Mouse (Mus musculus) neural tube, embryonic 14.5 days (tissue): ENCODE measurements at regions not wholly inside any gene's neighbourhood (a gene's known extent, or its start where the extent isn't known, plus 50 kb on each side); places are given as distances from the start of the nearest gene placed in this dataset.

Experiments
- ATAC-seq: fragments of 200-750 bp; cut with Nextera tagmentation; 2 replicates; pipeline ENCODE4 v1.8.0; 2017; ENCODE audit warnings: low read depth, mild to moderate bottlenecking, moderate TSS enrichment, moderate library complexity
- H3K27ac ChIP-seq: fragments of 300-500 bp; sonication (generic); 2 replicates; pipeline ENCODE4 v1.5.1; 2014; ENCODE audit warnings: low read depth, mild to moderate bottlenecking, control low read depth, low read length, moderate library complexity, mixed read lengths
- H3K27me3 ChIP-seq: fragments of 300-500 bp; sonication (generic); 2 replicates; pipeline ENCODE4 v1.6.1; 2014; ENCODE audit warnings: low read length; ENCODE audit not compliant: control insufficient read depth, insufficient read depth
- H3K36me3 ChIP-seq: fragments of 300-500 bp; sonication (generic); 2 replicates; pipeline ENCODE4 v1.6.1; 2014; ENCODE audit warnings: low read length, mixed read lengths; ENCODE audit not compliant: control insufficient read depth, insufficient read depth
- H3K4me1 ChIP-seq: fragments of 300-500 bp; sonication (generic); 2 replicates; pipeline ENCODE4 v1.6.1; 2014; ENCODE audit warnings: low read length; ENCODE audit not compliant: control insufficient read depth, insufficient read depth
- H3K4me2 ChIP-seq: fragments of 300-500 bp; sonication (generic); 2 replicates; pipeline ENCODE4 v1.6.1; 2014; ENCODE audit warnings: mild to moderate bottlenecking, low read depth, low read length, control low read depth
- H3K4me3 ChIP-seq: fragments of 300-500 bp; sonication (generic); 2 replicates; pipeline ENCODE4 v1.5.1; 2014; ENCODE audit warnings: low read depth, low read length, control low read depth, mixed read lengths
- H3K9ac ChIP-seq: fragments of 300-500 bp; sonication (generic); replicated peaks from 2 replicates; pipeline ENCODE4 v1.6.1; 2014; ENCODE audit warnings: low read depth, mild to moderate bottlenecking, control low read depth, low read length, mixed read lengths
- H3K9me3 ChIP-seq: fragments of 300-500 bp; sonication (generic); 2 replicates; pipeline ENCODE4 v1.6.1; 2016; ENCODE audit warnings: low read length; ENCODE audit not compliant: control insufficient read depth
- WGBS: fragments of 180-500 bp; shearing (Covaris S2); extraction: QIAGEN DNeasy Blood & Tissue Kit; methylation state at CpG from one replicate; pipeline ENCODE4 v1.1.7; 2014; 5-methylcytosine and 5-hydroxymethylcytosine counted together

GRCm38 (mm10) chr1:59403831-59404547 lies 78.2 kb upstream of the Fzd7 start:
- no peaks in the 10 kb centered on the region for H3K27me3 ChIP-seq
- H3K4me2 ChIP-seq, result no peak overlapping the region
- no peaks in the 10 kb centered on the region for H3K4me1 ChIP-seq
- ATAC-seq, result no peak
- H3K27ac ChIP-seq, result no peak overlapping the region
- WGBS, result 89% methylated on average over 9 of the region's 9 CpGs
- H3K9me3 ChIP-seq, result no peaks in the 10 kb centered on the region
- no peaks in the 10 kb centered on the region for H3K36me3 ChIP-seq
- no peak overlapping the region for H3K9ac ChIP-seq
- H3K4me3 ChIP-seq, result no peak overlapping the region

- no peak for ATAC-seq
- no peak overlapping the region for H3K9ac ChIP-seq
These were observed 76.9 kb upstream of the Fzd7 start for GRCm38 (mm10) chr1:59405370-59405769.

GRCm38 (mm10) chr1:59406741-59407306 lies 75.4 kb upstream of the Fzd7 start:
- no peaks in the 10 kb centered on the region for H3K9me3 ChIP-seq
- no peaks in the 10 kb centered on the region for H3K27me3 ChIP-seq
- WGBS, result 13% methylated on average over 6 of the region's 6 CpGs
- H3K4me2 ChIP-seq, result no peak overlapping the region
- H3K4me1 ChIP-seq, result no peaks in the 10 kb centered on the region
- no peak overlapping the region for H3K4me3 ChIP-seq
- no peak overlapping the region for H3K9ac ChIP-seq
- no peaks in the 10 kb centered on the region for H3K36me3 ChIP-seq
- no peak for ATAC-seq
- no peak overlapping the region for H3K27ac ChIP-seq

More at GRCm38 (mm10) chr1:59405370-59405769, 76.9 kb upstream of the Fzd7 start:
- H3K27me3 ChIP-seq, result no peaks in the 10 kb centered on the region
- no peak overlapping the region for H3K27ac ChIP-seq
- WGBS, result 81% methylated on average over 8 of the region's 8 CpGs
- H3K4me1 ChIP-seq, result no peaks in the 10 kb centered on the region
- no peak overlapping the region for H3K4me3 ChIP-seq
- H3K36me3 ChIP-seq, result no peaks in the 10 kb centered on the region
- no peak overlapping the region for H3K4me2 ChIP-seq
- H3K9me3 ChIP-seq, result no peaks in the 10 kb centered on the region

- WGBS, result 38% methylated on average over 8 of the region's 8 CpGs
These were observed 72.6 kb upstream of the Fzd7 start for GRCm38 (mm10) chr1:59409585-59410160.

GRCm38 (mm10) chr1:59413264-59413663 lies 69.0 kb upstream of the Fzd7 start:
- H3K36me3 ChIP-seq, result no peaks in the 10 kb centered on the region
- WGBS, result 93% methylated on average over 8 of the region's 8 CpGs
- H3K27me3 ChIP-seq, result no peaks in the 10 kb centered on the region
- H3K4me2 ChIP-seq, result no peak overlapping the region
- no peak overlapping the region for H3K9ac ChIP-seq
- H3K4me1 ChIP-seq, result 0 out of 2 replicates have a peak, but pooled peaks cover 4% of the 10 kb centered on the region
- ATAC-seq, result no peak
- H3K27ac ChIP-seq, result no peak overlapping the region
- no peak overlapping the region for H3K4me3 ChIP-seq
- no peaks in the 10 kb centered on the region for H3K9me3 ChIP-seq

More at GRCm38 (mm10) chr1:59409585-59410160, 72.6 kb upstream of the Fzd7 start:
- H3K4me1 ChIP-seq, result 0 out of 2 replicates have a peak, but pooled peaks cover 4% of the 10 kb centered on the region
- H3K9me3 ChIP-seq, result no peaks in the 10 kb centered on the region
- H3K9ac ChIP-seq, result no peak overlapping the region
- H3K27ac ChIP-seq, result no peak overlapping the region
- no peak overlapping the region for H3K4me3 ChIP-seq
- H3K27me3 ChIP-seq, result no peaks in the 10 kb centered on the region
- H3K4me2 ChIP-seq, result no peak overlapping the region
- no peaks in the 10 kb centered on the region for H3K36me3 ChIP-seq
- ATAC-seq, result no peak

GRCm38 (mm10) chr1:59414401-59415210 lies 67.6 kb upstream of the Fzd7 start:
- H3K36me3 ChIP-seq, result no peaks in the 10 kb centered on the region
- 15% methylated on average over 13 of the region's 13 CpGs for WGBS
- no peak overlapping the region for H3K4me2 ChIP-seq
- peak overlapping the region; percentile 64; the same call in 1 of the 2 replicates for H3K27ac ChIP-seq
- ATAC-seq, result peak; percentile 87
- no peaks in the 10 kb centered on the region for H3K9me3 ChIP-seq
- no peak overlapping the region for H3K4me3 ChIP-seq
- H3K27me3 ChIP-seq, result no peaks in the 10 kb centered on the region
- H3K4me1 ChIP-seq, result 0 out of 2 replicates have a peak, but pooled peaks cover 4% of the 10 kb centered on the region
- H3K9ac ChIP-seq, result no peak overlapping the region

- Histone ChIP-seq H3K27me3 (no peaks in the 10 kb centered on the region), H3K36me3 (no peaks in the 10 kb centered on the region), H3K27ac (no peak overlapping the region), H3K4me1 (0 out of 2 replicates have a peak, but pooled peaks cover 4% of the 10 kb centered on the region), H3K9me3 (no peaks in the 10 kb centered on the region), H3K4me3 (no peak overlapping the region), H3K4me2 (no peak overlapping the region), H3K9ac (no peak overlapping the region)
- whole genome bisulfite sequencing, result 56% methylated on average over 11 of the region's 11 CpGs
- no peak for ATAC-seq
These were observed 66.4 kb upstream of the Fzd7 start for GRCm38 (mm10) chr1:59415733-59416312.

- H3K4me1 ChIP-seq, result 0 out of 2 replicates have a peak, but pooled peaks cover 4% of the 10 kb centered on the region
- no peak overlapping the region for H3K27ac ChIP-seq
- H3K9ac ChIP-seq, result no peak overlapping the region
- H3K9me3 ChIP-seq, result no peaks in the 10 kb centered on the region
- no peak overlapping the region for H3K4me2 ChIP-seq
- H3K27me3 ChIP-seq, result no peaks in the 10 kb centered on the region
- no peaks in the 10 kb centered on the region for H3K36me3 ChIP-seq
- 47% methylated on average over 1 of the region's 1 CpGs for WGBS
- no peak overlapping the region for H3K4me3 ChIP-seq
- ATAC-seq, result no peak
These were observed 64.9 kb upstream of the Fzd7 start for GRCm38 (mm10) chr1:59417317-59417716.
